Mouse (Mus musculus) testis, adult 2 months (tissue): ENCODE data around the gene Gpr33. TPM values are rescaled to one million over a fixed set of nuclear protein-coding genes. Genes with fewer than 3 reads are reported as not detected.

Experiments used
- H3K27ac ChIP-seq: fragments of 200-500 bp; 2 replicates; pipeline ENCODE4 v1.5.1; 2012; ENCODE audit warnings: low read depth, low read length; ENCODE audit not compliant: control insufficient read depth, insufficient read depth
- H3K27me3 ChIP-seq: fragments of 200-500 bp; 2 replicates; pipeline ENCODE4 v1.6.1; 2012; ENCODE audit warnings: mild to moderate bottlenecking, low read length, moderate library complexity; ENCODE audit not compliant: control insufficient read depth, insufficient read depth
- H3K36me3 ChIP-seq: fragments of 200-500 bp; 2 replicates; pipeline ENCODE4 v1.6.1; 2012; ENCODE audit warnings: mild to moderate bottlenecking, low read length; ENCODE audit not compliant: control insufficient read depth, insufficient read depth
- H3K4me1 ChIP-seq: fragments of 200-500 bp; 2 replicates; pipeline ENCODE4 v1.6.1; 2012; ENCODE audit warnings: low read length; ENCODE audit not compliant: control insufficient read depth, insufficient read depth
- H3K4me3 ChIP-seq: fragments of 200-500 bp; 2 replicates; pipeline ENCODE4 v1.5.1; 2012; ENCODE audit warnings: low read depth, mild to moderate bottlenecking, low read length, moderate library complexity, mixed read lengths; ENCODE audit not compliant: control insufficient read depth
- CTCF ChIP-seq: fragments of 200-500 bp; IDR thresholded peaks from 2 replicates; pipeline ENCODE4 v1.5.1; 2012; ENCODE audit warnings: low read depth, mild to moderate bottlenecking, inconsistent platforms, low read length, moderate library complexity; ENCODE audit not compliant: control insufficient read depth, insufficient read depth, insufficient replicate concordance
- POLR2A ChIP-seq: fragments of 200-500 bp; IDR thresholded peaks from 2 replicates; pipeline ENCODE4 v1.6.1; 2012; ENCODE audit warnings: low read depth, mild to moderate bottlenecking, inconsistent platforms, low read length, moderate library complexity; ENCODE audit not compliant: control insufficient read depth
- polyA plus RNA-seq: library from polyadenylated mRNA; depleted of rRNA; stranded (reverse); fragments of >200 nt; gene quantifications from 2 replicates; pipeline ENCODE4 v1.2.3, GENCODE M21; 2012

Gpr33 gene
- polyA plus RNA-seq, 1 experiment = 0.14 TPM

- Histone ChIP-seq H3K4me1 (peaks cover 2% of the 10 kb centered on the region; the same call in 1 of the 2 replicates), H3K27ac (no peak overlapping the region), H3K4me3 (no peak overlapping the region; the same call in 1 of the 2 replicates), H3K27me3 (no peaks in the 10 kb centered on the region), H3K36me3 (no peaks in the 10 kb centered on the region)
- TF ChIP-seq CTCF (no peak), POLR2A (no peak)
Measured at GRCm38 (mm10) chr12:52014044-52014443, 13.8 kb downstream of the Gpr33 start.

- Histone ChIP-seq H3K27ac (no peak overlapping the region), H3K36me3 (no peaks in the 10 kb centered on the region), H3K4me3 (no peak overlapping the region), H3K4me1 (peaks cover 2% of the 10 kb centered on the region; the same call in 1 of the 2 replicates), H3K27me3 (no peaks in the 10 kb centered on the region)
- TF ChIP-seq CTCF (no peak), POLR2A (no peak)
Measured at GRCm38 (mm10) chr12:52013274-52013673, 14.6 kb downstream of the Gpr33 start.

DNA sequence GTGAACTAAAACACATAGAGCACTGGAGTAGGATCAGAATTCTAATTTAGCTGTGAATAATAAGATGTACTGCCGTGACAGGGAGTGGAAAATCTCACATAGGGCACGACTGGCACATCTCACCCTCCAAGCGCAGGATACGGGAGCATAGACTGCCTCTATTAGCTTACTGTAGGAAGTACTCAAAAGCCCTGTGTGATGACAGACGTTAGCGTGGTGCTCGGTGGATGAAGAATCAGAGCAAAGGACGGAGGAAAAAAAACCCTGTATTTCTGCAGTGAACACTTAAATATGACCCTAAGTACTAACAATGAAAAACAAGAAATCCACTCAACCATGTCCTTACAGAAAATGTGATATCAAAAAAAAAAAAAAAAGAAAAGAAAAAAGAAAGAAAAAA is 15.7 kb downstream of the Gpr33 start:
- no peaks in the 10 kb centered on the region for H3K27me3 ChIP-seq
- H3K36me3 ChIP-seq = no peaks in the 10 kb centered on the region
- TF ChIP-seq CTCF = no peak
- TF ChIP-seq POLR2A = no peak
- peaks cover 2% of the 10 kb centered on the region; the same call in 1 of the 2 replicates for H3K4me1 ChIP-seq
- no peak overlapping the region for H3K4me3 ChIP-seq
- H3K27ac ChIP-seq = no peak overlapping the region

DNA sequence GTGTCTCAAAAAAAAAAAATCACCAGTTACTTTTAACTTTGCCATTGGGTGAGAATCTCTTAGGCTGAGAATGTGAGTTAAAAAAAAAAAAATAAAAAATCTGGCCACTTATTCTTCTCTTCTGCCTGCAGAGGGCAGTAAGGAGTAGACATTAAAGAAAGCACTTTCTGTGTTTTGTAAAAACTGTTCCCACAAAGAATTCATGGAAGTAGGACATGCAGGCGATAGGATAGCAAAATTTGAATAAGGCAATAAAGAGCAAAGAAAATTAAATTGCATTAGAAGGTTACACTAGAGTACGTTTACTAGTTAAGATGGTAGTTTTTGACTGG is 17.3 kb downstream of the Gpr33 start:
- H3K4me1 ChIP-seq = peaks cover 2% of the 10 kb centered on the region
- H3K36me3 ChIP-seq = no peaks in the 10 kb centered on the region
- TF ChIP-seq CTCF = no peak
- TF ChIP-seq POLR2A = no peak
- no peak overlapping the region for H3K27ac ChIP-seq
- no peaks in the 10 kb centered on the region for H3K27me3 ChIP-seq
- H3K4me3 ChIP-seq = no peak overlapping the region; the same call in 1 of the 2 replicates

DNA sequence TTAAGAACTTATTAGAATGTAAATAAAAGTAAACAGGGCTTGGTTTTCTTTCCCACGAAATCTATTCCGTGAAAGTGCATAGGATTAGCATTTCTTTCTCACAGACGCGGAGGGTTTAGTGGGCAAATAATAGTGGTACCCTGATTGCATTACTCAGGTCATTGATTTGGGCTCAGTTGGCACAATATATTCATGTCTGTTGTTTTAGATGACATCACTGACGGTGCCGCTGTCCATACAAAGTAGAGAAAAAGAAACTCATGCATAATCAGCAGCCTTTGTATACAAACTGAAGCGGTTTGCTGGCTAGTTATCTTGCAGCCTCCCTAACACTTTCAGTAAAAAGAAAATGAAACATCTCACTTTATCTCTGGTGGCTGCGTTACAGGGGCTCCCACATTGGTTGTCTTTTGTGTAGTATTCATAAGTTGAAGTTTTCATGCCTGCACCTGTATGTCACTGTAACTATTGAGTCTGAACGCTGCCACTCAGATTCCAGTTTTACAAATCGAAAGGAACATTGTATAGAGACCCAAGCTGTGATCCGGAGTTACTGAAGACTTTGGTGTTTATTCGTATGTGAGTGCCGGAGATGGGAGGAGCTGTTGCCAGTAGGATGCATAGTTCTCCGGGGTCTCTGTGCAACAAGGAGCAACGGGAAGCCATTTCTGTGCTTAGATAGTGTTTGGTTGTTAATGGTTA is 17.8 kb downstream of the Gpr33 start:
- TF ChIP-seq CTCF = no peak
- no peak for TF ChIP-seq POLR2A
- Histone ChIP-seq H3K4me3 (no peak overlapping the region; the same call in 1 of the 2 replicates), H3K27ac (no peak overlapping the region)

DNA sequence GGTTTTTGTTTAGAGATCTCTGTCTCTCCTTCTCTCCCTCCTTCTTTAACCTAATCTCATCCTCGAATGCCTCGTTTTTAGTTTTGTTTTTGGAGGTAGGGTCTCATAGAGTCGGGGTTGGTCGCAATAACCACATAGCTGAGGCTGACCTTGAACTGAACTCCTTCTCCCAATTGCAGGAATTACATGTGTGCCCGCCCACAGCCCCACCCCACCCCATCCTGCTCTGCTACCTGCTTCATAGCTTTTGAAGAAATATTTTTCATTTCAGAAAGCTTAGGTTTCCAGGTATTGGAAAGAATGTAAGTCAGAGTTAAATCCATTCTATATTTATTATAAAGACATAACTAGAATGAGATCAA is 21.2 kb downstream of the Gpr33 start:
- no peaks in the 10 kb centered on the region for H3K36me3 ChIP-seq
- H3K27ac ChIP-seq = peak overlapping the region; percentile 7; the same call in 1 of the 2 replicates
- no peak for TF ChIP-seq CTCF
- no peak for TF ChIP-seq POLR2A
- peak overlapping the region; percentile 88 for H3K4me3 ChIP-seq
- H3K4me1 ChIP-seq = no peaks in the 10 kb centered on the region; the same call in 1 of the 2 replicates
- no peaks in the 10 kb centered on the region for H3K27me3 ChIP-seq

More for the DNA sequence above, 17.8 kb downstream of the Gpr33 start:
- Histone ChIP-seq H3K27me3 (no peaks in the 10 kb centered on the region), H3K4me1 (peaks cover 2% of the 10 kb centered on the region), H3K36me3 (no peaks in the 10 kb centered on the region)

DNA sequence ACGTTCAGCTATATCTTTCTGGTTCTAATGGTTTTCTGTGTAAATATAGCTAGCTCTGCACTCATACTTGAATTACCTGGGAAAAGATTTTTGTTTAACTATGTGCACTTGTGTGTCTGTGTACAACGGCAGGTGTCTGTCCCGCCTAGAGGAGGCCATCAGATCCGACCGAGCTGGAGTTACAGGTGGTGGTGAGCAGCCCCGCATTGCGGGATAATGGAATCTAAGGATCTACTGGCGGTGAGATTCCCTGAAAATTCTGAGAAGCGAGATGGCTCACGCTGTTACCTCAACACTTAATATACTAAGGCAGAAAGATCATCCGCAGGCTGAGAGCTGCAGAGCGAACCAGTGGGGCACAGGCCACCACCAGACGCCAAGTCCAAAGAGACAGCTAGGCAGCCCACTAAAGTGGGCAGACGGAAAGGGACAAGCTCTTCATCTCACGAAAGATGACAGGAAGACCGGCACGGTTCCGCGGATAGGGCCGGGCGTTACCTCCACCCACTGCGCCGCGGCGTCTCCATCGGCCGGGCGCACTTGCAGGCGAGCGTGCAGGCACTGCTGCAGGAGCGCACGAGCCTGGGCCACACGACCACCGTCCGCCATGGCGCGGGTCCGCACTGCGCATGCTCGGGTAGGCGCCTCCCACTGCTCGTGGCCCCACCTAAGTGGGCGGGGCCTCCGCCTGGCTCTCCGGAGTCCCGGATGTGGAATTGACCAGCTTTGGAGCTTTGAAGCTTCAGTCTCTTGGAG is 21.8 kb downstream of the Gpr33 start, which contains the start of gene Dtd2:
Gene Dtd2, minus strand, starts transcription at position 625 of the 756 bp plus-strand sequence.
- Histone ChIP-seq H3K27me3 (no peaks in the 10 kb centered on the region), H3K27ac (peak within 1 kb of the TSS; percentile 34), H3K36me3 (no peaks in the 10 kb centered on the region), H3K4me1 (no peaks in the 10 kb centered on the region; the same call in 1 of the 2 replicates), H3K4me3 (peak within 1 kb of the TSS; percentile 88)
- no peak for TF ChIP-seq CTCF
- TF ChIP-seq POLR2A = peak; percentile 99
